Mouse (Mus musculus): ENCODE results near the gene Samd4b.

Samd4b gene

GRCm38 (mm10) chr7:28558486-28558885, 39.5 kb downstream of the Samd4b start:
- 48% methylated on average over 4 of the region's 4 CpGs for WGBS

- WGBS: 86% methylated on average over 6 of the region's 6 CpGs
Measured at GRCm38 (mm10) chr7:28557708-28558107, 40.2 kb downstream of the Samd4b start.

- 71% methylated on average over 5 of the region's 5 CpGs for WGBS
Measured at GRCm38 (mm10) chr7:28557069-28557468, 40.9 kb downstream of the Samd4b start.

GRCm38 (mm10) chr7:28555939-28556535, 41.9 kb downstream of the Samd4b start:
- 33% methylated on average over 5 of the region's 5 CpGs for WGBS

- 88% methylated on average over 6 of the region's 6 CpGs for WGBS
Measured at GRCm38 (mm10) chr7:28553076-28553475, 44.9 kb downstream of the Samd4b start.

GRCm38 (mm10) chr7:28547628-28548027, 50.3 kb downstream of the Samd4b start:
- 68% methylated on average over 7 of the region's 7 CpGs for WGBS

GRCm38 (mm10) chr7:28547154-28547553, 50.8 kb downstream of the Samd4b start, which contains the start of gene Nccrp1:
Nccrp1 (minus strand) TSS chr7:28547254.
- WGBS: 6% methylated on average over 4 of the region's 5 CpGs

GRCm38 (mm10) chr7:28546649-28547048, 51.3 kb downstream of the Samd4b start:
- WGBS: 1% methylated on average over 22 of the region's 22 CpGs

GRCm38 (mm10) chr7:28545891-28546210, 52.1 kb downstream of the Samd4b start:
- 62% methylated on average over 7 of the region's 7 CpGs for WGBS

GRCm38 (mm10) chr7:28545048-28545890, 52.7 kb downstream of the Samd4b start:
- WGBS: 52% methylated on average over 14 of the region's 14 CpGs

GRCm38 (mm10) chr7:28544051-28544601, 53.8 kb downstream of the Samd4b start:
- WGBS: 13% methylated on average over 27 of the region's 27 CpGs

- WGBS: 83% methylated on average over 4 of the region's 4 CpGs
Measured at GRCm38 (mm10) chr7:28540526-28540925, 57.4 kb downstream of the Samd4b start, which contains the start of gene Sycn. Sycn (plus strand) TSS chr7:28540885.

GRCm38 (mm10) chr7:28538886-28539285, 59.1 kb downstream of the Samd4b start:
- 95% methylated on average over 6 of the region's 6 CpGs for WGBS

GRCm38 (mm10) chr7:28532005-28532404, 65.9 kb downstream of the Samd4b start:
- 80% methylated on average over 8 of the region's 8 CpGs for WGBS

- WGBS: 11% methylated on average over 19 of the region's 19 CpGs
Measured at GRCm38 (mm10) chr7:28527922-28528719, 69.8 kb downstream of the Samd4b start.

- 84% methylated on average over 5 of the region's 6 CpGs for WGBS
Measured at GRCm38 (mm10) chr7:28522536-28522935, 75.4 kb downstream of the Samd4b start, which contains the start of gene Ifnl3. Ifnl3 (plus strand) TSS chr7:28522836.

- 67% methylated on average over 8 of the region's 8 CpGs for WGBS
Measured at GRCm38 (mm10) chr7:28511441-28511840, 86.5 kb downstream of the Samd4b start.

- WGBS: 72% methylated on average over 8 of the region's 8 CpGs
Measured at GRCm38 (mm10) chr7:28510405-28510974, 87.5 kb downstream of the Samd4b start, which contains the start of gene Ifnl2. Ifnl2 (minus strand) TSS chr7:28510455.

- 91% methylated on average over 2 of the region's 2 CpGs for WGBS
Measured at GRCm38 (mm10) chr7:28509121-28509520, 88.8 kb downstream of the Samd4b start.

- 28% methylated on average over 5 of the region's 5 CpGs for WGBS
Measured at GRCm38 (mm10) chr7:28505585-28505984, 92.4 kb downstream of the Samd4b start.

GRCm38 (mm10) chr7:28495426-28495825, 102.5 kb downstream of the Samd4b start:
- 88% methylated on average over 11 of the region's 11 CpGs for WGBS

Measured in cerebral cortex, adult 2 months (tissue).